Comparison of ENCODE assay signal across 28 mouse cellular contexts in the genomic region with DNA sequence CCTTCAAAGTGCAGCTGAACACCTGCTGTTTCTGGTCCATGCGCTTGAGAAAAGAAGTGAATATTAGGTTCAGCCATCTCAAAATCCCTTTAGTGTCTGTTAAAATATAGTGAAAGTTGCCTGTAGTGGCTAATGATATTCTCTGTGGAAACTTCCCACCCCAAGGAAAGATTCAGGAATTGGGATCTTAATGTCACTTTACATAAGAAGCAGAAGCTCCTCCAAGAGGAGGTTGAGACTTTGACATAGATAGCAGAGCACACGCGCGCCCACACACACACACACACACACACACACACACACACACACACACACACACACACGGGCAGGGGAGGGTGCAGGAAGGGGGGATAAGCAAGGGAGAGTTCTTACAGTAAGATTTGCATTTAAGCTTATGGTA. TPM values are rescaled to one million over a fixed set of nuclear protein-coding genes. Genes with fewer than 3 reads are reported as not detected.
DNase-seq lines count a peak whose midpoint lies in the region; ATAC-seq and TF ChIP-seq lines count a peak whose summit lies in the region.
"Had no signal": no experiment of that assay in that cellular context is flagged by ENCODE, and none has a peak within 500 bp of the region (broad histone marks: within the 10 kb centered on the region; RNA-seq: fewer than 3 reads in every experiment).

No protein-coding gene starts in this region.

- DNase-seq in left cerebral cortex, adult 2 months (ENCODE audit: extremely low spot score in 1 of 2, low spot score in 2 of 2), result no peak
- DNase-seq in left cerebral cortex, adult 11 months (ENCODE audit: low spot score), result no peak
- DNase-seq in R1 (ENCODE audit: low read depth, low spot score), result peak; percentile 16
- peak; percentile 54 for DNase-seq in brain, adult 2 months (ENCODE audit: low read depth, low spot score)
- no peak for DNase-seq in kidney, postnatal 14 days
- DNase-seq: adrenal gland, adult 2 months; adrenal gland, postnatal 14 days; cerebellum, adult 18-20 months; cerebellum, adult 9-11 months; cerebellum, postnatal 25 days; embryo, embryonic 11 days; gastrocnemius, adult 2 months; gastrocnemius, postnatal 14 days; heart, adult 11 months; heart, postnatal 10 days; heart, postnatal 36 days had no signal

- TF ChIP-seq CTCF in left cerebral cortex, adult 2 months (IDR thresholded peaks at IDR 0.05), result no peak

- no peak overlapping the region for H3K4me2 ChIP-seq in heart, embryonic 11.5 days
- H3K4me2 ChIP-seq: embryonic facial prominence, embryonic 13.5 days; forebrain, embryonic 12.5 days; forebrain, embryonic 15.5 days; heart, embryonic 12.5 days; heart, embryonic 15.5 days; hindbrain, embryonic 13.5 days; intestine, embryonic 15.5 days had no signal

- WGBS in heart, embryonic 11.5 days (ENCODE audit: insufficient replicate concordance), result 87% methylated on average over 5 of the region's 5 CpGs

- ATAC-seq in heart, embryonic 11.5 days (replicated peaks; ENCODE audit: insufficient number of reproducible peaks, low FRiP score, low TSS enrichment), result no peak
- ATAC-seq: forebrain, embryonic 15.5 days; hindbrain, embryonic 16.5 days; intestine, embryonic 15.5 days had no signal

- H3K27ac ChIP-seq in left cerebral cortex, adult 2 months, result peak overlapping the region; percentile 8
- no peak overlapping the region for H3K27ac ChIP-seq in heart, embryonic 11.5 days (ENCODE audit: low read depth, low read length)
- H3K27ac ChIP-seq: embryonic facial prominence, embryonic 10.5 days; embryonic facial prominence, embryonic 13.5 days; forebrain, embryonic 12.5 days; forebrain, embryonic 15.5 days; gastrocnemius, adult 2 months; heart, embryonic 15.5 days; hindbrain, embryonic 10.5 days; hindbrain, embryonic 13.5 days; intestine, embryonic 15.5 days had no signal

- H3K27me3 ChIP-seq in heart, embryonic 11.5 days (ENCODE audit: control insufficient read depth, insufficient read depth, low read length), result no peaks in the 10 kb centered on the region
- H3K27me3 ChIP-seq: embryonic facial prominence, embryonic 13.5 days; forebrain, embryonic 12.5 days; forebrain, embryonic 15.5 days; heart, embryonic 12.5 days; heart, embryonic 15.5 days; hindbrain, embryonic 13.5 days; intestine, embryonic 15.5 days had no signal

- intact Hi-C loops in left cerebral cortex, adult 2 months (cut with DNase I), result no loop called here

- H3K9ac ChIP-seq in heart, embryonic 11.5 days (ENCODE audit: low read depth, low read length), result no peak overlapping the region
- H3K9ac ChIP-seq: embryonic facial prominence, embryonic 13.5 days; forebrain, embryonic 12.5 days; forebrain, embryonic 15.5 days; heart, embryonic 12.5 days; heart, embryonic 15.5 days; hindbrain, embryonic 13.5 days; intestine, embryonic 15.5 days had no signal

- H3K4me1 ChIP-seq in heart, embryonic 11.5 days (ENCODE audit: control insufficient read depth, insufficient read depth, low read length), result no peaks in the 10 kb centered on the region
- H3K4me1 ChIP-seq: forebrain, embryonic 12.5 days; intestine, embryonic 15.5 days had no signal

- no peaks in the 10 kb centered on the region for H3K9me3 ChIP-seq in heart, embryonic 11.5 days (replicated peaks; ENCODE audit: control insufficient read depth, low read length)
- H3K9me3 ChIP-seq: embryonic facial prominence, embryonic 10.5 days; embryonic facial prominence, embryonic 13.5 days; forebrain, embryonic 12.5 days; forebrain, embryonic 15.5 days; heart, embryonic 12.5 days; heart, embryonic 15.5 days; hindbrain, embryonic 10.5 days; hindbrain, embryonic 13.5 days; intestine, embryonic 15.5 days had no signal

- H3K36me3 ChIP-seq in heart, embryonic 11.5 days (ENCODE audit: control insufficient read depth, insufficient read depth, low read length), result peaks cover 24% of the 10 kb centered on the region

- H3K4me3 ChIP-seq in left cerebral cortex, adult 2 months, result no peak overlapping the region
- no peak overlapping the region for H3K4me3 ChIP-seq in heart, embryonic 11.5 days (ENCODE audit: low read depth, low read length)
- H3K4me3 ChIP-seq: embryonic facial prominence, embryonic 10.5 days; embryonic facial prominence, embryonic 13.5 days; erythroblast, embryonic 14.5 days; forebrain, embryonic 12.5 days; forebrain, embryonic 15.5 days; gastrocnemius, adult 2 months; heart, embryonic 12.5 days; heart, embryonic 15.5 days; hindbrain, embryonic 10.5 days; hindbrain, embryonic 13.5 days; intestine, embryonic 15.5 days had no signal

RNA-seq across cellular contexts. Expression of gene Ints13, which starts 7.5 kb away (rescaled TPM):
- 10 to 100 TPM; 38.4 to 38.6 TPM for total RNA-seq in left cerebral cortex, adult 2 months (2021)
- polyA plus RNA-seq in heart, embryonic 11.5 days (2014; fragmentation: Nextera tagmentation; extraction: Ambion mirVana), result 51.8 and 56.3 TPM in 2 replicates

RNA-seq across cellular contexts. Expression of gene Fgfr1op2, which starts 8.1 kb away (rescaled TPM):
- 100 to 1,000 TPM in 1 of 2 experiments, 10 to 100 TPM in 1; 98.6 to 108 TPM for total RNA-seq in left cerebral cortex, adult 2 months (2021)
- 92.8 and 93.4 TPM in 2 replicates for polyA plus RNA-seq in heart, embryonic 11.5 days (2014; fragmentation: Nextera tagmentation; extraction: Ambion mirVana)

RNA-seq across cellular contexts. Expression of gene Med21, which starts 57.2 kb away (rescaled TPM):
- total RNA-seq in left cerebral cortex, adult 2 months (2021), result 10 to 100 TPM; 44.1 to 44.8 TPM
- 129 and 133 TPM in 2 replicates for polyA plus RNA-seq in heart, embryonic 11.5 days (2014; fragmentation: Nextera tagmentation; extraction: Ambion mirVana)

RNA-seq across cellular contexts. Expression of gene Tm7sf3, which starts 57.5 kb away (rescaled TPM):
- 10 to 100 TPM; 26.4 to 27.4 TPM for total RNA-seq in left cerebral cortex, adult 2 months (2021)
- 39.9 and 48.3 TPM in 2 replicates for polyA plus RNA-seq in heart, embryonic 11.5 days (2014; fragmentation: Nextera tagmentation; extraction: Ambion mirVana)

Comparison
In these comparisons a context has a peak if more than half of its experiments do, and no peak if none do; other contexts are left out.
1. DNase-seq: peak in R1 (single experiment) and brain, adult 2 months (single experiment); none in left cerebral cortex, adult 2 months (0 of 2), left cerebral cortex, adult 11 months (single experiment) and kidney, postnatal 14 days (single experiment).